Mouse (Mus musculus): ENCODE data around the gene Ccdc47. TPM values are rescaled to one million over a fixed set of nuclear protein-coding genes. Genes with fewer than 3 reads are reported as not detected.

The Ccdc47 gene
- total and polyA plus RNA-seq, 2 experiments from 2014 or later = 23.6 to 89.8 TPM

DNA sequence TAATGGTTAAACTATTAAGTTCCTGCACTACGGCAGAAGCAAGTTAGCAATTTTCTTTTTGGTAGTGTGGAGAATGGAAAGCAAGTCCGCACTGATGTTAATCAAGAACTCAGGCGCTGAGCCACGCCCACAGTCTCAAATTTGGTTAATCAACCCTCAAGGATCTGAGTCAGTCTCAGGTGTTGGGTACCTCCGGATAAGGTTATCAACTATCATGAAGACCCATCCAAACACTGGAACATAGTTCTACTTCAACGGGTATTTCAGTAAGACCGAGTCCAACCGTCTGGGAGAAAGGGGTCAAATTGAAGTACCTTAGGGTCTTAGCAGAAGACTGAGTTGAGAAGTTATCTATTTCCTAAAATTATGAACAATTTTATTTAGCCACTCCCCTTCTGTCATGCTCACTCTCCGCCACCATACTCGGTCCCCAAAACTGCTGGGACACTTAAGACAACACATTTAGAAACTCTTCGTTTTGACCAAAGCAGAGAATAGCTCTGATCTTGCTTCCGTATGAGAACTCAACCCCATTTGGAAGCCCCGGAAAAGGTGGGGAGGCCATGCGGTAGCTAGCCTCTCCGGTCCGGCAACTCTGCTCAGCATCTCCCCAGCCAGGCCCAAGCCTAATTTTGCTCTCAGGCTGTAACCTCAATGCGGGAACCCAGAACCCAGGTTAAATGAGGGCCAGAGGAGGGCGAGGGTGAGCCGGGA, 23.3 kb downstream of the Ccdc47 start:
- Histone ChIP-seq H3K4me1 (ENCODE audit: control insufficient read depth, insufficient read depth) (peaks cover 4% of the 10 kb centered on the region), H3K9me3 (replicated peaks; ENCODE audit: control insufficient read depth, low read length) (no peaks in the 10 kb centered on the region), H3K9ac (replicated peaks; ENCODE audit: low read depth, low read length) (peak overlapping the region; percentile 69), H3K4me2 (ENCODE audit: low read depth, low read length) (peak overlapping the region; percentile 76), H3K27ac (ENCODE audit: low read depth) (peak overlapping the region; percentile 78), H3K27me3 (ENCODE audit: control insufficient read depth, insufficient read depth, low read length) (no peaks in the 10 kb centered on the region), H3K4me3 (ENCODE audit: low read depth, low read length) (peak overlapping the region; percentile 73), H3K36me3 (replicated peaks; ENCODE audit: control insufficient read depth, insufficient read depth, low read length) (peaks cover 15% of the 10 kb centered on the region)
- no peak for TF ChIP-seq CTCF (IDR thresholded peaks at IDR 0.05; ENCODE audit: low read depth)
- TF ChIP-seq EP300 (IDR thresholded peaks at IDR 0.05; ENCODE audit: low read depth) = no peak
- WGBS = 10% methylated on average over 19 of the region's 19 CpGs
- no peak for DNase-seq (ENCODE audit: low spot score)
- ATAC-seq (ENCODE audit: insufficient read depth, low read depth) = peak; percentile 39

GRCm38 (mm10) chr11:106192241-106192640, 23.9 kb downstream of the Ccdc47 start:
- Histone ChIP-seq H3K9me3 (replicated peaks; ENCODE audit: control insufficient read depth, low read length) (no peaks in the 10 kb centered on the region), H3K9ac (replicated peaks; ENCODE audit: low read depth, low read length) (no peak overlapping the region), H3K4me3 (ENCODE audit: low read depth, low read length) (no peak overlapping the region), H3K27me3 (ENCODE audit: control insufficient read depth, insufficient read depth, low read length) (no peaks in the 10 kb centered on the region), H3K4me1 (ENCODE audit: control insufficient read depth, insufficient read depth) (peaks cover 4% of the 10 kb centered on the region), H3K36me3 (replicated peaks; ENCODE audit: control insufficient read depth, insufficient read depth, low read length) (peaks cover 9% of the 10 kb centered on the region), H3K27ac (ENCODE audit: low read depth) (no peak overlapping the region), H3K4me2 (ENCODE audit: low read depth, low read length) (peak overlapping the region; percentile 76; the same call in 1 of the 2 replicates)
- no peak for ATAC-seq (ENCODE audit: insufficient read depth, low read depth)
- WGBS = 53% methylated on average over 5 of the region's 5 CpGs
- DNase-seq (ENCODE audit: low spot score) = no peak
- TF ChIP-seq EP300 (IDR thresholded peaks at IDR 0.05; ENCODE audit: low read depth) = no peak
- no peak for TF ChIP-seq CTCF (IDR thresholded peaks at IDR 0.05; ENCODE audit: low read depth)

- Histone ChIP-seq H3K9me3 (replicated peaks; ENCODE audit: control insufficient read depth, low read length) (no peaks in the 10 kb centered on the region), H3K4me3 (ENCODE audit: low read depth, low read length) (no peak overlapping the region), H3K36me3 (replicated peaks; ENCODE audit: control insufficient read depth, insufficient read depth, low read length) (peaks cover 5% of the 10 kb centered on the region; the same call in 1 of the 2 replicates), H3K9ac (replicated peaks; ENCODE audit: low read depth, low read length) (no peak overlapping the region), H3K27ac (ENCODE audit: low read depth) (no peak overlapping the region), H3K4me1 (ENCODE audit: control insufficient read depth, insufficient read depth) (peaks cover 4% of the 10 kb centered on the region), H3K27me3 (ENCODE audit: control insufficient read depth, insufficient read depth, low read length) (no peaks in the 10 kb centered on the region), H3K4me2 (ENCODE audit: low read depth, low read length) (no peak overlapping the region)
- WGBS = 91% methylated on average over 3 of the region's 3 CpGs
- ATAC-seq (ENCODE audit: insufficient read depth, low read depth) = no peak
- TF ChIP-seq CTCF (IDR thresholded peaks at IDR 0.05; ENCODE audit: low read depth) (no peak), EP300 (IDR thresholded peaks at IDR 0.05; ENCODE audit: low read depth) (no peak)
- no peak for DNase-seq (ENCODE audit: low spot score)
Measured at GRCm38 (mm10) chr11:106191716-106192115, 24.4 kb downstream of the Ccdc47 start.

- TF ChIP-seq EP300 (IDR thresholded peaks at IDR 0.05; ENCODE audit: low read depth) (no peak), CTCF (IDR thresholded peaks at IDR 0.05; ENCODE audit: low read depth) (no peak)
- Histone ChIP-seq H3K36me3 (replicated peaks; ENCODE audit: control insufficient read depth, insufficient read depth, low read length) (peaks cover 12% of the 10 kb centered on the region), H3K9me3 (replicated peaks; ENCODE audit: control insufficient read depth, low read length) (no peaks in the 10 kb centered on the region), H3K4me1 (ENCODE audit: control insufficient read depth, insufficient read depth) (peaks cover under 1% of the 10 kb centered on the region; the same call in 1 of the 2 replicates), H3K4me2 (ENCODE audit: low read depth, low read length) (no peak overlapping the region), H3K27me3 (ENCODE audit: control insufficient read depth, insufficient read depth, low read length) (no peaks in the 10 kb centered on the region), H3K9ac (replicated peaks; ENCODE audit: low read depth, low read length) (no peak overlapping the region), H3K4me3 (ENCODE audit: low read depth, low read length) (no peak overlapping the region), H3K27ac (ENCODE audit: low read depth) (no peak overlapping the region)
- WGBS = 90% methylated on average over 4 of the region's 4 CpGs
- ATAC-seq (ENCODE audit: insufficient read depth, low read depth) = no peak
- no peak for DNase-seq (ENCODE audit: low spot score)
Measured at GRCm38 (mm10) chr11:106187326-106187725, 28.8 kb downstream of the Ccdc47 start.

DNA sequence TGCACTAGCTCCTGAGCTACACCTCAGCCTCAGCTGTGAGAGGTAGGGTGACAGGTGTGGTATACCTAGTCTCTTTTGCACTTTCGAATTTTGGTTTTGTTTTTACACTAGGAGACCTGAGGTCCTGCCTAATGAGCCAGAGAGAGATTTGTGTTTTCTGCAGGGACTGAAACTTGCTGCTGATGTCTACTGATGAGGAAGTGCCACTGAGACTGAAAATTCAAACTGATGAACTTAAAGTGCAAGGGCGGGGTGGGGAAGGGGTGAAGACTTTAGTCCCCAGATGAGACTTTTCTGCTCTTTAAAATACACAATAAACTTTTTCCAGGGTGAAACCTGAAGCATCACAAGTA, 35.7 kb downstream of the Ccdc47 start:
- Histone ChIP-seq H3K27me3 (ENCODE audit: control insufficient read depth, insufficient read depth, low read length) (no peaks in the 10 kb centered on the region), H3K4me1 (ENCODE audit: control insufficient read depth, insufficient read depth) (no peaks in the 10 kb centered on the region), H3K4me3 (ENCODE audit: low read depth, low read length) (no peak overlapping the region), H3K9me3 (replicated peaks; ENCODE audit: control insufficient read depth, low read length) (no peaks in the 10 kb centered on the region), H3K36me3 (replicated peaks; ENCODE audit: control insufficient read depth, insufficient read depth, low read length) (0 out of 2 replicates have a peak, but pooled peaks cover 5% of the 10 kb centered on the region), H3K4me2 (ENCODE audit: low read depth, low read length) (no peak overlapping the region), H3K9ac (replicated peaks; ENCODE audit: low read depth, low read length) (no peak overlapping the region), H3K27ac (ENCODE audit: low read depth) (no peak overlapping the region)
- DNase-seq (ENCODE audit: low spot score) (no peak), ATAC-seq (ENCODE audit: insufficient read depth, low read depth) (no peak)
- 90% methylated on average over 2 of the region's 2 CpGs for WGBS
- TF ChIP-seq CTCF (IDR thresholded peaks at IDR 0.05; ENCODE audit: low read depth) (no peak), EP300 (IDR thresholded peaks at IDR 0.05; ENCODE audit: low read depth) (no peak)

Data from heart, postnatal 0 days (tissue).